Mouse (Mus musculus) heart, adult 2 months (tissue): Measurements from ENCODE around the gene Tfpi2.

Experiments used
- CTCF ChIP-seq: fragments of 200-600 bp; IDR thresholded peaks from 2 replicates; pipeline ENCODE4 v1.8.1; 2022; ENCODE audit warnings: antibody characterized with exemption, mild to moderate bottlenecking, moderate library complexity
- EP300 ChIP-seq: fragments of 200-500 bp; IDR thresholded peaks from 2 replicates; pipeline ENCODE4 v1.6.1; 2011; ENCODE audit warnings: low read depth, low read length, control low read depth; ENCODE audit not compliant: insufficient read depth
- POLR2A ChIP-seq: fragments of 200-500 bp; IDR thresholded peaks from 2 replicates; pipeline ENCODE4 v1.6.1; 2011; ENCODE audit warnings: mild to moderate bottlenecking, low read depth, low read length, control low read depth; ENCODE audit not compliant: insufficient read depth

- no peak for TF ChIP-seq CTCF
- peak; percentile 61; the same call in 1 of the 2 replicates for TF ChIP-seq POLR2A
- TF ChIP-seq EP300: 0 out of 2 replicates have a peak, but pooled peaks have one; percentile 8
Measured at GRCm38 (mm10) chr6:4003890-4004306, 15.2 kb upstream of the Tfpi2 start, which contains the start of gene Gng11.
